Mouse (Mus musculus): ENCODE data around the gene Rbm19. TPM values are rescaled to one million over a fixed set of nuclear protein-coding genes. Genes with fewer than 3 reads are reported as not detected.

Gene Rbm19
- polyA plus RNA-seq, 1 experiment, result 21.3 TPM

- WGBS, result 69% methylated on average over 10 of the region's 10 CpGs
- Histone ChIP-seq H3K4me3 (replicated peaks; ENCODE audit: control insufficient read depth, low read depth, low read length) (no peak overlapping the region), H3K4me1 (ENCODE audit: control insufficient read depth, insufficient read depth, low read length) (no peaks in the 10 kb centered on the region; the same call in 1 of the 2 replicates), H3K27ac (ENCODE audit: control insufficient read depth, insufficient read depth, low read depth, low read length, poor library complexity) (no peak overlapping the region)
- TF ChIP-seq CTCF (IDR thresholded peaks at IDR 0.05; ENCODE audit: control insufficient read depth, insufficient read depth, low read length), result peak; percentile 79
- TF ChIP-seq POLR2A (IDR thresholded peaks at IDR 0.05; ENCODE audit: borderline replicate concordance, control insufficient read depth, low read depth, low read length), result 0 out of 2 replicates have a peak, but pooled peaks have one; percentile 5
Observed at GRCm38 (mm10) chr5:120127641-120128040, 11.4 kb downstream of the Rbm19 start.

DNA sequence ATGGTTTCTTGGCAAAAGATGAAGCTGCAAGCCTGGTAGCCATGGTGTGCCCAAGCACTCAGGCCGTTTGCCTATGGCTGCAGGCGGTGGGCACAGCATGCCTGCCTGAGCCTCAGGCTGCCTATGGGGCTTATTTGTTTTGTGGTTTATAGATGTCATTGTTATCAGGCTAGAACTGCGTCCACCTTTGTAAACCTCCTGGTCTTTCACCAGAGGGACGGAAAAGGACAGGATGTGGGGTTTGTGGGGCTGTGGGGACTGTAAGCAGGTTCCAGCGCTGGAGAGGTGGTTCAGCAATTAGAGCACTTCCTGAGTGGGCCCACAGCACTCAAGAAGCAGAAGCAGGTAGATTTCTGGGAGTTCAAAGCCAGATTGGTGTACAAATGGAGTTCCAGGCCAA lies 12.2 kb downstream of the Rbm19 start:
- 46% methylated on average over 5 of the region's 5 CpGs for WGBS

GRCm38 (mm10) chr5:120129070-120129469 lies 12.8 kb downstream of the Rbm19 start:
- Histone ChIP-seq H3K4me3 (replicated peaks; ENCODE audit: control insufficient read depth, low read depth, low read length) (no peak overlapping the region), H3K4me1 (ENCODE audit: control insufficient read depth, insufficient read depth, low read length) (no peaks in the 10 kb centered on the region; the same call in 1 of the 2 replicates), H3K27ac (ENCODE audit: control insufficient read depth, insufficient read depth, low read depth, low read length, poor library complexity) (no peak overlapping the region)
- no peak for TF ChIP-seq CTCF (IDR thresholded peaks at IDR 0.05; ENCODE audit: control insufficient read depth, insufficient read depth, low read length)
- TF ChIP-seq POLR2A (IDR thresholded peaks at IDR 0.05; ENCODE audit: borderline replicate concordance, control insufficient read depth, low read depth, low read length), result no peak
- WGBS, result 90% methylated on average over 7 of the region's 7 CpGs

More for the DNA sequence above, 12.2 kb downstream of the Rbm19 start:
- Histone ChIP-seq H3K4me3 (replicated peaks; ENCODE audit: control insufficient read depth, low read depth, low read length) (no peak overlapping the region), H3K27ac (ENCODE audit: control insufficient read depth, insufficient read depth, low read depth, low read length, poor library complexity) (no peak overlapping the region), H3K4me1 (ENCODE audit: control insufficient read depth, insufficient read depth, low read length) (no peaks in the 10 kb centered on the region; the same call in 1 of the 2 replicates)
- TF ChIP-seq CTCF (IDR thresholded peaks at IDR 0.05; ENCODE audit: control insufficient read depth, insufficient read depth, low read length) (no peak), POLR2A (IDR thresholded peaks at IDR 0.05; ENCODE audit: borderline replicate concordance, control insufficient read depth, low read depth, low read length) (no peak)

GRCm38 (mm10) chr5:120129761-120130160 lies 13.5 kb downstream of the Rbm19 start:
- H3K4me3 ChIP-seq (replicated peaks; ENCODE audit: control insufficient read depth, low read depth, low read length), result no peak overlapping the region
- no peak overlapping the region for H3K27ac ChIP-seq (ENCODE audit: control insufficient read depth, insufficient read depth, low read depth, low read length, poor library complexity)
- TF ChIP-seq POLR2A (IDR thresholded peaks at IDR 0.05; ENCODE audit: borderline replicate concordance, control insufficient read depth, low read depth, low read length), result no peak
- TF ChIP-seq CTCF (IDR thresholded peaks at IDR 0.05; ENCODE audit: control insufficient read depth, insufficient read depth, low read length), result no peak
- WGBS, result 92% methylated on average over 7 of the region's 7 CpGs
- H3K4me1 ChIP-seq (ENCODE audit: control insufficient read depth, insufficient read depth, low read length), result no peaks in the 10 kb centered on the region; the same call in 1 of the 2 replicates

- TF ChIP-seq CTCF (IDR thresholded peaks at IDR 0.05; ENCODE audit: control insufficient read depth, insufficient read depth, low read length), result no peak
- TF ChIP-seq POLR2A (IDR thresholded peaks at IDR 0.05; ENCODE audit: borderline replicate concordance, control insufficient read depth, low read depth, low read length), result no peak
- Histone ChIP-seq H3K4me3 (replicated peaks; ENCODE audit: control insufficient read depth, low read depth, low read length) (no peak overlapping the region), H3K4me1 (ENCODE audit: control insufficient read depth, insufficient read depth, low read length) (peaks cover under 1% of the 10 kb centered on the region), H3K27ac (ENCODE audit: control insufficient read depth, insufficient read depth, low read depth, low read length, poor library complexity) (no peak overlapping the region)
- 80% methylated on average over 2 of the region's 2 CpGs for WGBS
Observed at GRCm38 (mm10) chr5:120130163-120130562, 13.9 kb downstream of the Rbm19 start.

- Histone ChIP-seq H3K4me3 (replicated peaks; ENCODE audit: control insufficient read depth, low read depth, low read length) (no peak overlapping the region), H3K27ac (ENCODE audit: control insufficient read depth, insufficient read depth, low read depth, low read length, poor library complexity) (no peak overlapping the region), H3K4me1 (ENCODE audit: control insufficient read depth, insufficient read depth, low read length) (peaks cover 4% of the 10 kb centered on the region)
- 67% methylated on average over 5 of the region's 5 CpGs for WGBS
- TF ChIP-seq POLR2A (IDR thresholded peaks at IDR 0.05; ENCODE audit: borderline replicate concordance, control insufficient read depth, low read depth, low read length) (no peak), CTCF (IDR thresholded peaks at IDR 0.05; ENCODE audit: control insufficient read depth, insufficient read depth, low read length) (peak; percentile 78)
Observed at GRCm38 (mm10) chr5:120131600-120131999, 15.3 kb downstream of the Rbm19 start.

- H3K4me3 ChIP-seq (replicated peaks; ENCODE audit: control insufficient read depth, low read depth, low read length), result no peak overlapping the region
- peaks cover 10% of the 10 kb centered on the region for H3K4me1 ChIP-seq (ENCODE audit: control insufficient read depth, insufficient read depth, low read length)
- 43% methylated on average over 6 of the region's 6 CpGs for WGBS
- no peak overlapping the region for H3K27ac ChIP-seq (ENCODE audit: control insufficient read depth, insufficient read depth, low read depth, low read length, poor library complexity)
- peak; percentile 95 for TF ChIP-seq CTCF (IDR thresholded peaks at IDR 0.05; ENCODE audit: control insufficient read depth, insufficient read depth, low read length)
- no peak for TF ChIP-seq POLR2A (IDR thresholded peaks at IDR 0.05; ENCODE audit: borderline replicate concordance, control insufficient read depth, low read depth, low read length)
Observed at GRCm38 (mm10) chr5:120134000-120134399, 17.7 kb downstream of the Rbm19 start.

- WGBS, result 88% methylated on average over 14 of the region's 14 CpGs
- no peak overlapping the region for H3K4me3 ChIP-seq (replicated peaks; ENCODE audit: control insufficient read depth, low read depth, low read length)
- no peak overlapping the region for H3K27ac ChIP-seq (ENCODE audit: control insufficient read depth, insufficient read depth, low read depth, low read length, poor library complexity)
- TF ChIP-seq CTCF (IDR thresholded peaks at IDR 0.05; ENCODE audit: control insufficient read depth, insufficient read depth, low read length) (no peak), POLR2A (IDR thresholded peaks at IDR 0.05; ENCODE audit: borderline replicate concordance, control insufficient read depth, low read depth, low read length) (no peak)
- peaks cover 10% of the 10 kb centered on the region for H3K4me1 ChIP-seq (ENCODE audit: control insufficient read depth, insufficient read depth, low read length)
Observed at GRCm38 (mm10) chr5:120135337-120135736, 19.1 kb downstream of the Rbm19 start.

GRCm38 (mm10) chr5:120135823-120136222 lies 19.6 kb downstream of the Rbm19 start:
- TF ChIP-seq CTCF (IDR thresholded peaks at IDR 0.05; ENCODE audit: control insufficient read depth, insufficient read depth, low read length), result no peak
- no peak for TF ChIP-seq POLR2A (IDR thresholded peaks at IDR 0.05; ENCODE audit: borderline replicate concordance, control insufficient read depth, low read depth, low read length)
- H3K27ac ChIP-seq (ENCODE audit: control insufficient read depth, insufficient read depth, low read depth, low read length, poor library complexity), result peak overlapping the region; percentile 50
- H3K4me3 ChIP-seq (replicated peaks; ENCODE audit: control insufficient read depth, low read depth, low read length), result no peak overlapping the region
- 83% methylated on average over 3 of the region's 3 CpGs for whole genome bisulfite sequencing
- H3K4me1 ChIP-seq (ENCODE audit: control insufficient read depth, insufficient read depth, low read length), result peaks cover 10% of the 10 kb centered on the region

Measured in bone marrow, adult 2 months (tissue).